Mouse (Mus musculus) stomach, postnatal 0 days (tissue): ENCODE data around the gene Qpctl.

Experiments used
- CTCF ChIP-seq: IDR thresholded peaks from 2 replicates; pipeline ENCODE4 v1.5.1; 2016; ENCODE audit warnings: antibody characterized with exemption, low read depth, mild to moderate bottlenecking, moderate library complexity
- EP300 ChIP-seq: optimal IDR thresholded peaks from 2 replicates; pipeline ENCODE3; 2016; ENCODE audit warnings: antibody characterized with exemption

DNA sequence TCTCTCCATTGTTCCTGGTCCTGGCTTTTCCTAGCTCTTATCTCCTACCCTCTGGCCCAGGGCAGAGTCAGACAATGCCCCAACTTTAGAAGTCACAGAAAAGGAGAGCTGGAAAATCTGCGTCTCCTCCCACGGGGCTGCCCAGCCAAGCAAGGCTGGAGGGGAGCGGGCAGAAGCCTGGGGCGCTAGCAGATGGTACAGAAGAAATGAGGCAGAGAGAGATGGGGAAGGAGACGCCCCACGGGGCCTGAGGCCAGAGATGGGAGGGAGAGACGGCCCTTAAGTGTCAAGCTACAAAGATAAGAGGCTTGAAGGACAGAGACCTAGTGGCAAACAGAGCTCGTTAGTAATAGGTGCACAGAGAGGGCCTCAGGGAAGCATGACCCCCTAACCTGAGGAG, 22.7 kb upstream of the Qpctl start:
- TF ChIP-seq CTCF (no peak), EP300 (no peak)
